9 mouse cellular contexts compared by ENCODE assay signal in the genomic region with DNA sequence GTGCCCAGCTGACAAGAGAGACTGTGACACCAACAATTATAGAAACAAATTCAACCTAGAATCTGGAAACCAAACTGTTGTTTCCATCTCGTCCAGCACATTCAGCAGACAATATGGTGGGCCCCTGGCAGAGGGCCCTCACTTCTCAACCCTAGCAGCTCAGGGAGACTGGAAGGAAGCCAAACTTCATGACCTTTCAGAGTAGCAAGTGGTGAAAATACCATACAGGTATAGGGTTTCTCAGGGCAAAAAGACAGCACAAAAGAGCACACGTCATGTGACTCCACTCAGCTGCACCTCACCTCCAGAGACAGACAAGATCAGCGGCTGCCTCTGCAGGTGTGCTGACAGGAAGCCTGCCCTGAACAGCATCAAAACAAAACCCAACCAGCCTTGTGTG. TPM values are rescaled to one million over a fixed set of nuclear protein-coding genes. Genes with fewer than 3 reads are reported as not detected.
DNase-seq lines count a peak whose midpoint lies in the region; ATAC-seq and TF ChIP-seq lines count a peak whose summit lies in the region.
"Had no signal": no experiment of that assay in that cellular context is flagged by ENCODE, and none has a peak within 500 bp of the region (broad histone marks: within the 10 kb centered on the region; RNA-seq: fewer than 3 reads in every experiment).

No protein-coding gene starts in this region.

- H3K9me3 ChIP-seq in kidney, embryonic 16.5 days (ENCODE audit: low read length) = no peaks in the 10 kb centered on the region

- TF ChIP-seq CTCF in olfactory bulb, adult 2 months (IDR thresholded peaks at IDR 0.05; ENCODE audit: insufficient read depth, low read depth, low read length) = no peak

- DNase-seq in cerebellum, adult 9-10 months = peak; percentile 62
- DNase-seq in cerebellum, postnatal 4 days (ENCODE audit: low spot score in 2 of 2) = no peak
- DNase-seq in kidney, adult 11 months = no peak
- peak; percentile 38 for DNase-seq in CD4-positive helper T cell, adult 2 months (ENCODE audit: low read depth, low spot score)
- no peak for DNase-seq in embryo, embryonic 9.5 days (ENCODE audit: extremely low spot score)

- no peaks in the 10 kb centered on the region for H3K36me3 ChIP-seq in kidney, embryonic 16.5 days (ENCODE audit: insufficient read depth, low read length)

- no peak overlapping the region for H3K4me2 ChIP-seq in kidney, embryonic 16.5 days (replicated peaks; ENCODE audit: low read depth, low read length)

- no peak overlapping the region for H3K4me3 ChIP-seq in kidney, embryonic 16.5 days (ENCODE audit: low read length)
- H3K4me3 ChIP-seq in olfactory bulb, adult 2 months (ENCODE audit: insufficient read depth, low read depth, low read length) = no peak overlapping the region

- H3K27ac ChIP-seq in kidney, embryonic 16.5 days (ENCODE audit: low read length) = 0 out of 2 replicates have a peak overlapping the region, but pooled peaks have one; percentile 12
- H3K27ac ChIP-seq in olfactory bulb, adult 2 months (ENCODE audit: insufficient read depth, low read depth, low read length) = peak overlapping the region; percentile 7; the same call in 1 of the 2 replicates

- TF ChIP-seq POLR2A in olfactory bulb, adult 2 months (IDR thresholded peaks at IDR 0.05; ENCODE audit: insufficient read depth, low read depth, low read length) = no peak

- peaks cover 12% of the 10 kb centered on the region for H3K4me1 ChIP-seq in kidney, embryonic 16.5 days (ENCODE audit: insufficient read depth, low read length)
- H3K4me1 ChIP-seq in olfactory bulb, adult 2 months (ENCODE audit: control insufficient read depth, insufficient read depth, low read length) = peaks cover 15% of the 10 kb centered on the region

- no peaks in the 10 kb centered on the region for H3K27me3 ChIP-seq in kidney, embryonic 16.5 days (ENCODE audit: insufficient read depth, low read length)

- WGBS in kidney, embryonic 16.5 days = 66% methylated on average over 3 of the region's 3 CpGs
- WGBS in olfactory bulb, adult 2 months = 69% methylated on average over 3 of the region's 3 CpGs

- no peak overlapping the region for H3K9ac ChIP-seq in kidney, embryonic 16.5 days (replicated peaks; ENCODE audit: low read length)

- no peak for ATAC-seq in kidney, embryonic 16.5 days (ENCODE audit: low FRiP score, low TSS enrichment)
- no peak for ATAC-seq in granulocyte monocyte progenitor cell, adult 5-6 weeks (replicated peaks; ENCODE audit: poor library complexity, severe bottlenecking)
- ATAC-seq: hindbrain, embryonic 16.5 days had no signal

RNA-seq across cellular contexts. Expression of gene Tom1l2, which starts 18.6 kb away (rescaled TPM):
- polyA plus RNA-seq in kidney, embryonic 16.5 days (2015; fragmentation: Nextera tagmentation; extraction: Ambion mirVana) = 36.3 and 41.7 TPM in 2 replicates
- polyA plus RNA-seq in olfactory bulb, adult 2 months (2012; ENCODE audit: insufficient read depth, insufficient read length, low replicate concordance, missing spikeins) = 119 TPM in 1 of 2 replicates, not detected in the other
- 14.1 and 16.8 TPM in 2 replicates for total RNA-seq in granulocyte monocyte progenitor cell, adult 5-6 weeks (2014; fragmentation: Nextera tagmentation)
- 3.3 and 5.0 TPM in 2 replicates for total RNA-seq in granulocyte monocyte progenitor cell, adult 5-6 weeks (2017)

RNA-seq across cellular contexts. Expression of gene Drc3, which starts 19.0 kb away (rescaled TPM):
- 2.1 and 2.8 TPM in 2 replicates for polyA plus RNA-seq in kidney, embryonic 16.5 days (2015; fragmentation: Nextera tagmentation; extraction: Ambion mirVana)
- not detected in 2 replicates for polyA plus RNA-seq in olfactory bulb, adult 2 months (2012; ENCODE audit: insufficient read depth, insufficient read length, low replicate concordance, missing spikeins)
- total RNA-seq in granulocyte monocyte progenitor cell, adult 5-6 weeks (2014; fragmentation: Nextera tagmentation) = 1.8 TPM in 1 of 2 replicates, not detected in the other
- total RNA-seq in granulocyte monocyte progenitor cell, adult 5-6 weeks (2017) = 0.52 and 1.2 TPM in 2 replicates

Comparison
In these comparisons a context has a peak if more than half of its experiments do, and no peak if none do; other contexts are left out.
1. DNase-seq: peak in cerebellum, adult 9-10 months (single experiment) and CD4-positive helper T cell, adult 2 months (single experiment); none in cerebellum, postnatal 4 days (0 of 2), kidney, adult 11 months (single experiment) and embryo, embryonic 9.5 days (single experiment).